Mouse (Mus musculus): Measurements from ENCODE around the gene Zfp408.

Zfp408 gene

DNA sequence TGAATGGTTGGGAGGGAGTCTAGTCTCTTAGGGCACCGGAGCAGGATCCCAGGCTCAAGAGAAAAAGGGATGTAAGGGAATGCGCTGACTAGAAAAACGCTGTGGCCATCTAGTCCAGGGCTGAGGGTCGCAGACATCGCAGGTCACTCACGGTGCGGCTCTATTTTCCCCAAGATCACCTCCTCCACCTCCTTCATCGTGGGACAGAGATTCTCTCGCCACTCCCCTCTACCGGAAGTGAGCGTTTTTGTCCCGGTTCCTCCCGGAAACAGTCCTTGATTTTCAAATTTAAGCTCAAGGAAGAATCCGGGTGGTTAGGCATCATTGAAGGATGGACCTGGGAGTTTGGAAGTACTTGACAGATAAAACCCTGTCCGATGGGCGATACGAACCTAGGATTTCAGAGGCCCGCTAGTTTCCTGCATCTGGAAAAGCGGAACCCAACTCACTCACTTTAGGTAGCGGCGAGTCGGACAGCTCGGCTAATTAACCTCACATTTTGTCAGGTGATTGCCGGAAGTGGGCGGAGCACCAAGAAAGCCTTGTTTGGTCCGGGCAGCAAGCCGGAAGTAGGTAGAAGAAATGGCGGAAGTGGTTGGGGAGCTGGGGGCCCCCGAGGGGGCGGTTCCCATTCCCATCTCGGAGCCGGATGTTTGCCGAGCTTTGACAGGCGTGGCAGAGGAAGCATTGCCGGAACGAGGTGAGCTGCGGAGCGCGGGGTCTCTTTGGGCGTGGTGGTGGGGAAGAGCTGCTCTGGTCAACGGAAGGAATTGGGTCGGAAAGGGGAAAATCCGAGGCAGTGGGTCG lies at the start of gene Zfp408, which contains the start of gene Arhgap1:
Gene Zfp408, minus strand, starts transcription at position 239 of the 807 bp plus-strand sequence.
Gene Arhgap1, plus strand, starts transcription at position 308 of the 807 bp plus-strand sequence.
- DNase-seq (ENCODE audit: low read depth, low spot score) = peak; percentile 93

GRCm38 (mm10) chr2:91699225-91699624 lies 49.6 kb upstream of the Zfp408 start:
- DNase-seq (ENCODE audit: low read depth, low spot score) = no peak

DNA sequence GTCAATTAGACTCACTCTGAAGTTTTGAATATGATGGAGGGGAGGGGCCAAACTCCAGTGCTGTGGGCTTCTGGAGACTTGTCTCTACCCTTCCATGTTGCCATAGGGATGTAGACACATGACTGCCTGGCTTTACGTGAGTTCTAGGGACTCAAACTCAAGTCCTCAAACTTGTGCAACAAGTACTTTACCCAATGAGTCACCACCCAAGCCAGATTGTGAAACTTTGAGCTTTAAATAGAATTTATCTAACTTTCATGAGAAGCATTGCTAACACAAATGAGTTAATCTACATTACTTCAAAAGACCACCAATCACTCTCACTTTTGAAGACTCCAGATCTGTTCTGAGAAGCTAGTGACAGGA lies 46.6 kb upstream of the Zfp408 start:
- DNase-seq (ENCODE audit: low read depth, low spot score) = no peak

DNA sequence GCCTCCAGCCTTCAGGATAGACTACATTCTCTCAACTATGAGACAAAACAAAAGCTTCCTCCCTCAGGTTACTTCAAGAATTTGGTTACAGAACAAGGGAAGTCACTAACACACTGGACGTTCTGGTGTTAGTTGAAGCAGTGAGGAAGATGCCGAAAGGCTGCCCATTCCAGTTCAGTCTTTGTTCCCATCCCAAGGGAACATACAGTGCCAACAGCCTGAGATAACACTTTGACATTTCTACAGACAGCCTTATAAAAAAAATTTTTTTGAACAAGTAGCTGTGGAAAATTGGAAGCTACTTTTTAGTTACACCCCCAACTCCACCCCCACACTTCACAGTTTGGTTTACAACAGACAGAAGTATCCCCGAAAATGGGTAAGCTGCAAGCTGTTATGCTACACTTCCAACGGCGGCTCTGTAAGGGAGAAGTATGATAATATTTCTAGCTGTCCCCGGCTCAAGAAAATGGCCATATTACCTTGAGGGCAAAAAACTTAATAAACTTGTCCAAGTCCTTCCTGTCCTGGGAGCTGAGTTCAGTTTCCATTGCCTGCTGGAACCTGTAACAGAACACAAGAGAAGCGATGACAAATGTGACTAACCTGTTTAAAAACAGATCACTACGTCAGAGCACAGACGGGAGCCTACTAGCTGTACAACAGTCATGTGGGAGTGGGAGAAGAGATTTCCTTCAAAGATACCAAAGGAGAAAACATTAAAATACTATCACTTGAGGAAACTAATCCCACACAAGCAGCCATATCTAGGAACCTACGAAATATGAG lies 46.0 kb upstream of the Zfp408 start:
- no peak for DNase-seq (ENCODE audit: low read depth, low spot score)

DNA sequence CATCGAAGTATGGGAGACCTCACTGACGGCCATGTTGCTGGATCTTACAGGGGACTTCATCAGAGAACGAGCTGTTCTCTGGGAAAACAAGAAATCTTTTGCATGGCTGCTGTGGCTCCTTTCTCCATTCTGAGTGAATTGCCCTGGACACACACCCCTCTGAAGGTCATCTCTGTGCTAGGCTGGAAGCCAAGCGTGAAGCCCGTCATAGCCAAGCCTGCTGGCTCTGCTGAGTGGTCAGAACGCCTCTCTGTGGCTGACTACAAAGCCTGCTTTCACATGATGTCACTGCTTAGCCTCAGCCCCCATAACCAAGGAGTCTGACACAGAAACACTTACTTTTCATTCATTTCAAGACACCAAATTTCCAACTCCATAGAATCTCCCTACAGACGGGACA lies 39.9 kb upstream of the Zfp408 start:
- no peak for DNase-seq (ENCODE audit: low read depth, low spot score)

GRCm38 (mm10) chr2:91683919-91684318 lies 34.3 kb upstream of the Zfp408 start:
- DNase-seq (ENCODE audit: low read depth, low spot score) = no peak

DNA sequence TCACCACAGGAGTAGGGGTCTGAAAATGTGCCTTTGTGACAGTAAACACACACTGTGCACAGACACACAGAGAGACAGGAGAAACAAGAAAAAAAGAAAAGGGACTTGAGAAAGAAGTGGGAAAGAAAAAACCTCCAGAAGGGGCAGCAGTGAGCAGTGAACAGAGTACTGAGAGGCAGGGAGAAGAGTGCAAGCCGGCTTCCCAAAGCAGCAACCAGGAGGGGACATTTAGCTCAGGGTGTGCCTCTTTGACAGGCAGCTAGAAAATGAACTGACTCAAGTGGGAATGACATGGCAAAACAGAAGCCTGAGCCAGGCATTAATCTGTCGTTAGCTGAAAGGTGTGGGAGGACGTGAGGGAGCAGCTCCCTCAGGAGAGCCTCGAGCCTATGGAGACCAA lies 33.3 kb upstream of the Zfp408 start:
- DNase-seq (ENCODE audit: low read depth, low spot score) = peak; percentile 49

- DNase-seq (ENCODE audit: low read depth, low spot score) = no peak
Measured at GRCm38 (mm10) chr2:91676961-91677360, 27.4 kb upstream of the Zfp408 start.

- no peak for DNase-seq (ENCODE audit: low read depth, low spot score)
Measured at GRCm38 (mm10) chr2:91676420-91676819, 26.8 kb upstream of the Zfp408 start.

DNA sequence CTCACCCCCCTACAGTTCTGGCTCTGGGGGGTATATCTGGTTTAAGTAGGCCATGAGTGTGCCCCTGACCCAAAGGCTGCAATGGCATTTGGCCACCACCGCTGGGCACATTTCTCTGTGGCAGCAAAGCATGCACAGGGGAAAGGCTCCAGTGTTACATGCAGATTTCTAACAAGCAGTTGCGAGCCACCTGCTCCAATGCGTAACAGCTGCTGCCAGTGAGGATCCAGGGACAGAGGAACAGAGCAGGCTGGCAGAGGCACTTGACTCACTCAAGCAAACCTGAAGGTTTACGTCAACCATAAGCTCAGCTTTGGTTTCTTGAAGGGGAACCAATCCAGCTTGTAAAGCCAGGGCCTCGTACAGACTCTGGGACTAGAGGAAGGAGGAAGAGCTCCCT lies 25.3 kb upstream of the Zfp408 start:
- DNase-seq (ENCODE audit: low read depth, low spot score) = no peak

DNA sequence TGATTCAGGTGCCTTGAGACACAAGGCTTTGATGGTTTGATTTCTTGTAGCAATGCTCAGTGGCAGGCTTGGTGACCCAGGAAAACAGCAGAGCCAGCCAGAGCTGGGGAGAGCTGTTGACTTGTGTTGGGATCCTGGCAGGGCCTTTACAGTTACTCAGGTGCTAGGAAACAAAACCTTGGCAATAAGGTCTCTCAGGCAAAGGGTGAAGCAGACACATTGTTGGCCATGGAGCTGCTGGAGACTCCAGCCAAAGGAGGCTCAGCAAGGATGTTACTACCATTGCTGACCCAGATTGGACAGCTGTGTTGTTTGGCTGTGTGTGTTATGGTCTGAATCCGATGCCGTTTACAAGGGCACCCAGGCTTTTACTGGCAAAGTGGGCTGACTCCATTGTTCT lies 24.0 kb upstream of the Zfp408 start:
- no peak for DNase-seq (ENCODE audit: low read depth, low spot score)

GRCm38 (mm10) chr2:91670038-91670437 lies 20.4 kb upstream of the Zfp408 start:
- DNase-seq (ENCODE audit: low read depth, low spot score) = no peak

GRCm38 (mm10) chr2:91669326-91669725 lies 19.7 kb upstream of the Zfp408 start:
- DNase-seq (ENCODE audit: low read depth, low spot score) = no peak

GRCm38 (mm10) chr2:91667747-91668146 lies 18.2 kb upstream of the Zfp408 start:
- DNase-seq (ENCODE audit: low read depth, low spot score) = no peak

DNA sequence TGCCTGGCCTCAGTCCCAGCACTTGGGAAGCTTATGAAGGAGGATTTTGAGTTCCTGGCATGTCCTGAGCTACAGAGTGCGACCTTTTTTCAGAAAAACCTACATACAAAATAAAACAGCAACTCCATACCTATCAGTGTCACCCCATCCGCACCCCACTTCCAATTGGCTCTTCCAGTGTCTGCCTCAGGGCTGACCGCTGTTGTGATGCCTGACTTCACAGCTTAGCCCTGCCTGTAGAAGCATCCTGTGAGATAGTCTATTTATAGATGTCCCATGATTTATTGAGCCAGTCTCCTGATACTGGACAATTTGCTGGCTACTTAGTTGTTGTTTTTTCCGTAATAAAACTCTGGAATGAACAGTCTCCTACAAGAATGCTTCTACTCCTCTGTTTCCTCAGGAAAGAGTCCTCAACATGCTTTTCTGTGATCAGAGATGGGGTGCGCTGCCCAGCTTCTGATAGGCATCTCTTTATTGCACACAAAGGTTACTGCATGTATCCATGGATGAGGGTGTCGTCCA lies 16.9 kb upstream of the Zfp408 start:
- DNase-seq (ENCODE audit: low read depth, low spot score) = no peak

DNA sequence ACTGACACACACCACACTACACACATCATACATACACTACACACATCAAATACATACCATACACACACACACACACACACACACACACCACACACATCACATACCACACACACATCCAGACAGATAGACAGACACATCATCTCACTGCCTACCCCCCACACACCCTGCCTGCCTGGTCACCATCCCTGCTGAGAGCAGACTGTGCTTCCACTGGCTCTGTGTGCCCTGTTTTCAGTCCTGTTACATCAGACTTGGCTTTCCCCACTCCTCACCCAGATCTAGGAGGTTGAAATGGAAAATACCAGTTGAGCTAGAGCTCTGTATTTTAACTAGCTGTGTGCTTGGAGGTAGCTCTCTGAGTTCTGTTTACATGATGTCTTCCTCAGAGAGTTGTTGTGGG lies 15.2 kb upstream of the Zfp408 start:
- no peak for DNase-seq (ENCODE audit: low read depth, low spot score)

DNA sequence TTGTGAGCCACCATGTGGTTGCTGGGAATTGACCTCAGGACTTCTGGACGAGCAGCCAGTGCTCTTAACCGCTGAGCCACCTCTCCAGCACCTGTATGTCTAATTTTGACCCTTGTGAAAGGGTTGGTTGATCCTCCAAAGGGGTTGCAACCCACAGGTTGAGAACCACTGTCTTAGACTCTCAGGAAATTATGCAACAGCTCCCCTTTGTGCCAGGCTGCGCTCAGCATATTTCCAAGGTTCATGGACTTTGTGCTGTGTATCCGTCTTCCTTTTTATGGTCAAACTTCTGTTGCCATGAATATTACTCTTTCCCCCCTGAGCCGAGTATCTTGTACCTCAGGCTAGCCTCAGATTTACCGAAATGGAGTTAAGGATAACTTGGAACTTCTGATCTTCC lies 11.4 kb upstream of the Zfp408 start:
- no peak for DNase-seq (ENCODE audit: low read depth, low spot score)

- no peak for DNase-seq (ENCODE audit: low read depth, low spot score)
Measured at GRCm38 (mm10) chr2:91659657-91660056, 10.1 kb upstream of the Zfp408 start.

DNA sequence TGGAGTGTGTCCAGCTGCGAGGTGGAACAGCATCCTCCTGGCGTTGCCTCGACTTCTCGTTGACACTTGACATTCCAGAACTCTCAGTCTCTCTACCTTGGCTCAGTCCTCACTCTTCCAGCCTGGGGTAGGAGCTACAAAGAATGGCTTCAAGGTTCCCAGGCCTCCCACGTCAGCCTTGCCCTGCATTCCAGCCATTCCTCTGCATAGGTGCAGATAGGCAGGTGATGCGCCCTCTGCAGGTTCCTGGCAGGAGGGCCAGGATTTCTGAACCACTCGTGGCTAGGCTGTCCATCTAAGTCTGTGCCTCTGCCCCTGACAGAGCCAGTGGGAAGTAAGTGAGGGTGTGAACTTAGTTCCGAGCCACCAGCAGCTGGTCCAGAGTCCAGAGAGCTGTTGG lies 7.2 kb upstream of the Zfp408 start:
- peak; percentile 45 for DNase-seq (ENCODE audit: low read depth, low spot score)

DNA sequence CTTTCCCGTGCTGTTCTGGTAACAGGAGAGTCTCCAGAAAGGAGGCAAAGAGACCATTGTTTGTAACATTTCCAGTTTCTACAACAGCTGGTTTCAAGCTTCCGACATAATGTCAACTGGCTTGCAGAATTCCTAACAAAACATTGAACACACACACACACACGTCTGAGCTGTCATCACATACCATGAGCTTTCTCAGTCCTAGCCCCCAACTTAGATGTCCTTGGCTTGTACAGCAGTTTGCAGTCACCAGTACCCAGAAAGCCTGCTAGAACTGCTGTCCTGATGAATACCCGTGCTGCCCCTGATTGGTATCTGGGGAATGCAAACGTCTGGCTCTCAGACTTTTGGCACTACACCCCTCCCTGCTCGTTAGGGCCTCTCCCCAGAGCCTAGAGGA lies 6.2 kb upstream of the Zfp408 start:
- no peak for DNase-seq (ENCODE audit: low read depth, low spot score)

GRCm38 (mm10) chr2:91655388-91655787 lies 5.8 kb upstream of the Zfp408 start:
- DNase-seq (ENCODE audit: low read depth, low spot score) = no peak

DNA sequence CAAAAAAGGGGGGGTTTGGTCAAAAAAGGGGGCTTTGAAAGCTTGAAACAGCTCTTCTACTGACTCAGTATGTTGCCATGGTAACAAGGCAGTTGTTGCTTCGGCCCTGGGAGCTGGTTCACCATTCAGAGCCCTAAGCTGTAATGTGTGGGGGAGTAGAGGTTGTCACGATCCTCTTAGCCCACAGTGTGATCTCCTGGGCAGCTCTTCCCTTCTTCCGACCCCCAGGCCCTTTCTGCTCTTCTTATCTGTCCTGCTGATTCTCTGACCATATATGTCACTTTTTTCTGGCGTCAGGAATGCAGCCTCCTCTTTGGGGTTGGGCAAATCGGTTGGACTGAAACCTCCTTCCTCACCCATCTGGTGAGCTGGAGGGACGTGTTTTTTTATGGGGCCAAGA lies 3.3 kb upstream of the Zfp408 start:
- no peak for DNase-seq (ENCODE audit: low read depth, low spot score)
